Mouse (Mus musculus) B cell, adult 2 months (primary cell): ENCODE data around the gene Gm10037.
"Not testable (repeated sequence)": the region's sequence is repeated elsewhere in the genome, so short reads cannot be mapped to it uniquely, and the experiment has no call there.

ENCODE experiments used
- DNase-seq, 2 experiments: peaks; one replicate each; pipeline ENCODE4 v3.0.0; 2022

The Gm10037 gene

DNA sequence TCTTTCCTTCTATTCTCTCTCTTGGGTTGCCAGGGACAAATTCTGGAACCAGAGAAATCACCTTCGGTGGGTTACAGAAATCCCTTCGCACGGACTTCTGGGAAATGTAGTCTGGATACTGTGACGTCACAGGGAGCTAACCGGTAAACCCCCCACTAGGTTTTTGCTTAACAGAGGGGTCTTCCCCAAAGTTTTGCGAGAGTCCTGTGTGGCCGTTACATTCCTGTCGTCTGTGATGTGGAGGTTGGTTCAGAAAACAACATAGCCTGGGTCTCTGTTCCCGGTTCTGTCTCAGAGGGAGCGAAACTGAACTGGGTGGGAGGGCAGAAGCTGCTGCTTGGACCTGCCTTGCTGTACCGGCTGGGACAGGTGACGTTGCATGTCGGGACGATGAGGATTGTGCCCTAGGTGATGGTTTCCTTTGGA lies at the start of gene Gm10037:
Gene Gm10037 (plus strand): TSS at position 196 of the 426 bp plus-strand sequence.
- DNase-seq: peak; percentile 59 to 61

DNA sequence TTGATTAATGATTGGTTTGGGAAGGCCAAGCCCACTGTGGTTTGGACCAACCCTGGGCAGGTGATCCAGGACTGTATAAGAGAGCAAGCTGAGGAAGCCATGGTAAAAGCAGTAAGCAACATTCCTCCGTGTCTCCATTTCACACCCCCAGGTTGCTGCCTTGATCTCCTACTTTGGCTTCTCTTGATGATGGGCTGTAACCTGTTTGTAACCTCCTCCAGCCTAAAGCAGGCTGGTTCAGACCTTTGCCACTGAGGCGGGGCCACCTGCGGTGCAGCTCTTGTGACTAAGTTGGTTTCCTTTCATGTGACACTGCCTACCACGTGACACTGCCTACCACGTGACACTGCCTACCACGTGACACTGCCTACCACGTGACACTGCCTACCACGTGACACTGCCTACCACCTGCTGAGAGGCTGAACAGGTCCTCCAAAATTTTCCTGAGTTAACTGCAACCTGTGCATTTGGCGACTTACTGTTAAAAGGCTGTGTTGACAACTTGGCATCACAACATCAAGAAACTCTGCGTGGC lies 38.9 kb upstream of the Gm10037 start:
- DNase-seq: no peak

DNA sequence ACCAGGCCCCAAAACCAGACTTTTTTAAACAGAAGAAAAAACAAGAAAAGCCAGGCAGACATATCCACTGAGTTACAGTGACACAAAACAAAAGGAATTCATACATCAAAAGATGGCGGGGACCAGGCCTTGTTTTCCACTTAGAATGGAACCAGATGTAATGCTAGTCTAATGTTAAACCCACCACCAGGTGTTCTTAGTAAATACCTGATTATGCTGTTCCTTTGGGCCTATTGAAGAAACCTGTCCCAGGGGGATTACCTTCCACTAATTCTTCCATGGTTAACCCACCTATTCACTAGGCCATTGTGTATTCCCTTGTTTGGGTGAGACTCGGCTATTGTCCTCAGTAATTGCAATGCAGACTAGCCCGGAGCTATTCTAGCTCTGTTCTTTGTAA lies 32.3 kb upstream of the Gm10037 start:
- DNase-seq: no peak

DNA sequence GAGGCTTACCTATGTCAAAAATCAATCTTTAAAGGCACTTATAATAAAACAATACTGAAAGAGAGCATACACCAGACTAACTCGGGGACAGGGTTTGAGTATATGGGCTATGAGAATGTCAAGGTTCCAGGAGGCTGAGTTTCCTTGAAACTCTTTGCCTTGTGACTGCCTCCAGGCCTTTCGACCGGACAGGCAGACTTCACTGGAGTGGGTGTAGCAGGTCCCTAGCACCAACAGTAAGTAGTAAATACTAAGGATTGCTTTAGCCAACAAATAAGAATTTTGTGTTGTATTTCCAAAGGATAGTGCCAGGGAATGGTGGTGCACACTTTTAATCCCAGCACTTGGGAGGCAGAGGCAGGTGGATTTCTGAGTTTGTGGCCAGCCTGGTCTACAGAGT lies 31.8 kb upstream of the Gm10037 start:
- not testable (repeated sequence) for DNase-seq

GRCm38 (mm10) chr13:67811651-67812210 lies 19.2 kb upstream of the Gm10037 start:
- no peak for DNase-seq

DNA sequence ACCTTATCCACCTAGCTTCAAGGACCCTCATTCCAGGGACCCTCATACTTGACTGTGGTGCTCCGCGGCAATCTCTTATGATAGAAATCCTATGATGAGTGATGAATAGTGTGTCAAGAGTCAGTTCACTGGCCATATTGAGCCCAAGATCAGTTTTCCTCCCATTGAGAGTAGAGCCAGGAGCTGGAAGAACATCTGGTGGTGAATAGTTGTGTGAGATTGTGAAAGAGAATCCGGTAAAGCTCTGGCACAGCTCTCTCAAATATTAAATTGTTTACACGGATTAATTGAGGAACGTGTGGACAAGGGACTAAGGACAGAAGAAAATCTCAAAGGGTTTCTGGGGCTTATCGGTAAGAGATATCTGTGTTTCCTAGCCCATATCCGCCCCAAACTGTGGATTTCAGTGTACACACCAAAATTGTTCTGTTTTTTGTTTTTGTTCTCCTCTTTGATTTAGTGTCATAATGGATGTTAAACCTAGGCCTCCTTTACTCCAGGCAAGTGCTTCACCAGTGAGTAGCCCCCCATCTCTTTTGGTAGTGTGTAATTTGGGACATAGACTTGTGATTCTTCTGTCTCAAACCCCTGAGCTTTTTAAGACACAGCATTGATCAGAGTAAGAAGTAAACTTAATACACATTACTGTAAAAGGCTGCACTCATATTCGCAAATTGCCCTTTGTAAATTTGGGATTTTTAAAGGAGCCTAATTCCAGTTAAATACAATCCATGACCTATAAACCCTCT lies 17.8 kb upstream of the Gm10037 start:
- DNase-seq: no peak

- DNase-seq: peak; percentile 79 to 81
These were observed 16.9 kb upstream of the Gm10037 start, which contains the start of gene Zfp273 for GRCm38 (mm10) chr13:67813710-67814660. Zfp273 (plus strand) TSS chr13:67813740.

- no peak for DNase-seq
These were observed 12.3 kb upstream of the Gm10037 start for GRCm38 (mm10) chr13:67818636-67819035.

- not testable (repeated sequence) for DNase-seq
These were observed 2.2 kb downstream of the Gm10037 start for GRCm38 (mm10) chr13:67833137-67833536.

- DNase-seq: no peak
These were observed 12.8 kb downstream of the Gm10037 start for GRCm38 (mm10) chr13:67843775-67844118.

GRCm38 (mm10) chr13:67844119-67844852 lies 13.4 kb downstream of the Gm10037 start:
- peak; percentile 68 to 72 for DNase-seq

- peak in 1 of 2 experiments; percentile 5 for DNase-seq
These were observed 13.9 kb downstream of the Gm10037 start for GRCm38 (mm10) chr13:67844853-67845194.

DNA sequence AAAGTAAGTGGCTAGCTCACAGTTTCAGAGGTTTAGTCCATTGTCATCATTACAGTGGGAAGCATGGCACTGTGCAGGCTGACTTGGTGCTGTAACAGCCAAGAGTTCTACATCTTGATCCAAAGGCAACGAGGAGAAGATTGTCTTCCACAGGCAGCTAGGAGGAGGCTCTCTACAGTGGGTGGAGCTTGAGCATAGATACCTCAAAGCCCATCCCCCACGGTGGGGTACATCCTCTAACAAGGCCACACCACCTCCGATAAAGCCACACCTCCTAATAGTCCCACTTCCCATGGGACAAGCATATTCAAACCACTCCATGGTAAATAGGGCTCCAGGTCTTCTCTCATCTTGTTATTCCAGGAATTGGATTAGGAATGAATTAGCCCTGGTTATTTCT lies 19.5 kb downstream of the Gm10037 start:
- DNase-seq: no peak

GRCm38 (mm10) chr13:67853130-67853529 lies 22.2 kb downstream of the Gm10037 start:
- no peak for DNase-seq

DNA sequence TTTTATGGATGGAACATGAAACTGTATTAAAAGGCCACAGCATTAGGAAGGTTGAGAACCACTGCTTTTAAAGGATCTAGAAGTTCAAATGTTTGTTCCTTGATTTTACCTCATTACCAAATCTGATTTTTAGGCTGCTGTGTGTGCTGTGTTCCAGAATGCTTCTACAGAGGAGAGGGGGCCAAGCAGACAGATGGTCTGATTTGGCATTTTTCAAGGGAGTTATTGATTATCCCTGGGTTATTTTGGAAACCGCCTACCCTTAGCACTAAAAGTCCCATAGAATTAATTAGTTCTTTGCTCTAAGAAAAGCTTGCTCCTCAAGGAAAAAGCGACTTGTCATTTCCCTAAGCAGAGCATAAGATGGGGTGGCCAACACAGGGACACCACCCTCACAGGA lies 23.1 kb downstream of the Gm10037 start:
- DNase-seq: no peak

GRCm38 (mm10) chr13:67857317-67857716 lies 26.4 kb downstream of the Gm10037 start:
- DNase-seq: no peak

GRCm38 (mm10) chr13:67862508-67862907 lies 31.6 kb downstream of the Gm10037 start:
- DNase-seq: no peak

- no peak for DNase-seq
These were observed 32.1 kb downstream of the Gm10037 start, which contains the start of gene BC048507 for GRCm38 (mm10) chr13:67863026-67863425. BC048507 (plus strand) TSS chr13:67863326.

DNA sequence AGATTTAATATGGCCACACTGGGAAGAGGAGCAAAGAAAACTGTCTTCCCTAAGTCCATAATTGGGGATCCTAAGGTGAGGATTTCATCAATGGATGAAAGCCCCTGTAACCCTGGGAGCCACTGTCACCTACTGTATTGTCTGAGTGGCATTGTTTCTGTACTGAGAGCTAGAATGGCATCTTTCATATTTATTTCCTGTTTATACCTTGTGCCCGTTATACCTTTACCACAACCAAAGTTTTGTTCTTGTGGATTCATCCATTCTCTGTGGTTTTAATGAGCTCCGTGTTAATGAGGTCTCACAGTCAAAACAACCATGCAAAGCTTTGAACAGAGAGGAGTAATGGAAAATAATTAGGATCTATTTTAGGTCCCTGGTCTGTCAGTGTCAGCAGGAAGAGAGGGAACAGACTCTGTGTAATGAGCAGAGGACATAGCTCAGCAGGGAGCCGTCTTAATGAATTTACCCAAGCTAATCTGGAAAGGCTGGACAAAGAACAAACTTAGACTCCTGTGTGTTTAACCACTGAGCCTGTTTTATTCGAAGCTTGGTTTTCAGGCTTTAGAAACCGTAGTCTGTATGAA lies 34.0 kb downstream of the Gm10037 start:
- no peak for DNase-seq

DNA sequence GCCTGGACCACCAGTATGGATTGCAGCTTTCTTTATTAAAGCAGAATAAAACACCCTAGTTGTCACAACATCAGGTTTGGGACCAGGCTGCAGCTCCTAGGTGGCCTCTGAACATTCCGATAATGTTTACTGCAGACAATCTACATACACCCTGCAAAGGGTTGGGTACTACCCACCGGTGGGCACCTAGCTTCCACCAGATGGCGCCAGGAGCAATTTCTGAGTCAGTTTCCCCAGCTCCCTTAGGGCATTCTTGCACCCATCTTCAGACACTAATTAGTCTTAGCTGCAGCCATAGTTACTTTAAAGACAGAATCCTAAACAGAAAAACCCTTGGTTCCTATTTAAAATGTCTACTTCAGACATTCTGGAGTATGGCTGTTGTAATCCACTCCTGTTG lies 37.0 kb downstream of the Gm10037 start:
- DNase-seq: no peak

- not testable (repeated sequence) for DNase-seq
These were observed 45.3 kb downstream of the Gm10037 start for GRCm38 (mm10) chr13:67876049-67876698.
